Mouse (Mus musculus): ENCODE measurements around the gene Aknad1. TPM values are rescaled to one million over a fixed set of nuclear protein-coding genes. Genes with fewer than 3 reads are reported as not detected.

Aknad1 gene
- polyA plus RNA-seq, 1 experiment: 0.07 TPM

DNA sequence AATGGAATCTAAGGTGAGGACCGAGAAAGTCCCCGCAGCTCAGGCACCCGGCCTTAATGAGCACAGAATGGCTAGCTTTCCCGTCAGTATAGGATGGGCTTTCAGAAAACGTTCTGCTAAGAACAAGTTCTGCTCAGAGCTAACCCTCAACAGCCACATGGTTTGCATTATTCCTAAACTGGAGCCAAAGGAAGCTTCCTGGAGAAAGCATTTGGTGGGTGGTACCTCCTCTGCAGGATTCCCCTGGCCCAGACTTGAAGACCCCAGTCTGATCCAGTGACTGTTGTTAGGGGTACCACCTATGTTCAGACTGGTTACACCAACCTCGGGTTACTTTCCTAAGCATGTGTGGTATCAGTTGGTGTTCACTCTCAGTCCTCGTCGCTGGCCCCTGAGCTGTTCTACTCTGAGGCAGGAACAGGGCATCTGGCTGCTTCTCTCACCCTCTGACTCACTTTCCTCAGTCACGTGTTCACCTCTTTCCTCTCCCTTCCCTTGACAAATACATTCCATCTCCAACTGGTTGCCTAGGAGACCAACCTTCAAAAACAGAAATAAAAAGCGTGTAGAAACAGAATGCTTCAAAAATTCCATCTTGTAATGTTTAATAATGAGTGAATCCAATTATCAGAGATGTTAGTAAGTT is 41.9 kb downstream of the Aknad1 start:
- H3K27ac ChIP-seq (ENCODE audit: insufficient read depth, low read length): no peak overlapping the region
- no peaks in the 10 kb centered on the region for H3K4me1 ChIP-seq (ENCODE audit: control insufficient read depth, insufficient read depth, insufficient read length)
- no peak overlapping the region for H3K4me3 ChIP-seq (ENCODE audit: extremely low read depth, insufficient read depth, insufficient read length)
- no peaks in the 10 kb centered on the region for H3K36me3 ChIP-seq (ENCODE audit: control insufficient read depth, insufficient read depth, low read length)
- no peak for TF ChIP-seq POLR2A (IDR thresholded peaks at IDR 0.05; ENCODE audit: low read depth, low read length)
- 70% methylated on average over 10 of the region's 10 CpGs for WGBS
- no peaks in the 10 kb centered on the region for H3K27me3 ChIP-seq (ENCODE audit: control insufficient read depth, insufficient read depth, low read length)
- no peak for DNase-seq (ENCODE audit: low read depth in 1 of 2, low spot score in 2 of 2)

DNA sequence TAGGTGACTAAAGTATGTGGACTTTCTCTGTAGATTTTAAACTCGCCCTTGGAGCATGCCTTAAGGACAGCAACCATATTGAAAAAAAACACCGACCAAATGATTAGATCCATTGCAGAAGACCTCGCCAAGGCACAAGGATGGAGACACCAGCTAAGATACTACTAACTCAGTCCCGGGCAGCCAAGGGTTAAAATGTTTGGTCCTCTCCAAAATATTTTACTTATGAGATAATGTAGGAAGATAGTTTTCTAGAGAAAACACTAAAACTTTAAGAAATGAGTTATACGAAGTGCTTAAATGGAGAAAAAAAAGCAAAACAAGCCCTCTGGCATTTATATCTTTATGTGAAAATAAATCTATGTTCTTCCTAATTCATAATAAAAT is 42.4 kb downstream of the Aknad1 start:
- Histone ChIP-seq H3K4me1 (ENCODE audit: control insufficient read depth, insufficient read depth, insufficient read length) (no peaks in the 10 kb centered on the region), H3K27me3 (ENCODE audit: control insufficient read depth, insufficient read depth, low read length) (no peaks in the 10 kb centered on the region), H3K4me3 (ENCODE audit: extremely low read depth, insufficient read depth, insufficient read length) (no peak overlapping the region), H3K36me3 (ENCODE audit: control insufficient read depth, insufficient read depth, low read length) (no peaks in the 10 kb centered on the region), H3K27ac (ENCODE audit: insufficient read depth, low read length) (no peak overlapping the region)
- no peak for DNase-seq (ENCODE audit: low read depth in 1 of 2, low spot score in 2 of 2)
- no peak for TF ChIP-seq CTCF (IDR thresholded peaks at IDR 0.05; ENCODE audit: extremely low read depth, insufficient read depth, insufficient read length, insufficient replicate concordance)
- no peak for TF ChIP-seq POLR2A (IDR thresholded peaks at IDR 0.05; ENCODE audit: low read depth, low read length)
- WGBS: 89% methylated on average over 5 of the region's 5 CpGs

DNA sequence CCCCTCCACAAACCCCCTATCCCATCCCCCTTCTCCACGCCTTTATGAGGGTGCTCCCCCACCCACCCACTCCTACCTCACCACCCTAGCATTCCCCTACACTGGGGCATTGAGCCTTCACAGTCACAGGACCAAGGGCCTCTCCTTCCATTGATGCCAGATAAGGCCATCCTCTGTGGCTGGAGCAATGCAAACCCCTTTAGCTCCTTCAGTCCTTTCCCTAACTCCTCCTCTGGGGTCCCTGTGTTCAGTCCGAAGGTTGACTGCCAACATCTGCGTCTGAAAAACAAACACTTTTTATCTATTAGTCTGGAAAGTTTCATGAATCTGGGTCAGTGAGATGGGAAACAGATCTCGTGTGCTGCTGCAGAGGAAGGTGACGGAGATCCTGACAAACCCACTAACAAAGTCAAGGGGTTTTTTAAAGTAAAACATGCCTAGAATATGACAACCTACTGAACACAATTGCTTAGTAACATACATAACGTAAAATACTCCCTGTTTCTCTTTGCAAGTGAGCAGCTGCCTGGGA is 43.0 kb downstream of the Aknad1 start:
- 84% methylated on average over 6 of the region's 6 CpGs for WGBS
- Histone ChIP-seq H3K4me1 (ENCODE audit: control insufficient read depth, insufficient read depth, insufficient read length) (no peaks in the 10 kb centered on the region), H3K27ac (ENCODE audit: insufficient read depth, low read length) (no peak overlapping the region), H3K36me3 (ENCODE audit: control insufficient read depth, insufficient read depth, low read length) (no peaks in the 10 kb centered on the region), H3K27me3 (ENCODE audit: control insufficient read depth, insufficient read depth, low read length) (no peaks in the 10 kb centered on the region), H3K4me3 (ENCODE audit: extremely low read depth, insufficient read depth, insufficient read length) (no peak overlapping the region)
- DNase-seq (ENCODE audit: low read depth in 1 of 2, low spot score in 2 of 2): no peak
- TF ChIP-seq CTCF (IDR thresholded peaks at IDR 0.05; ENCODE audit: extremely low read depth, insufficient read depth, insufficient read length, insufficient replicate concordance): no peak
- TF ChIP-seq POLR2A (IDR thresholded peaks at IDR 0.05; ENCODE audit: low read depth, low read length): no peak

DNA sequence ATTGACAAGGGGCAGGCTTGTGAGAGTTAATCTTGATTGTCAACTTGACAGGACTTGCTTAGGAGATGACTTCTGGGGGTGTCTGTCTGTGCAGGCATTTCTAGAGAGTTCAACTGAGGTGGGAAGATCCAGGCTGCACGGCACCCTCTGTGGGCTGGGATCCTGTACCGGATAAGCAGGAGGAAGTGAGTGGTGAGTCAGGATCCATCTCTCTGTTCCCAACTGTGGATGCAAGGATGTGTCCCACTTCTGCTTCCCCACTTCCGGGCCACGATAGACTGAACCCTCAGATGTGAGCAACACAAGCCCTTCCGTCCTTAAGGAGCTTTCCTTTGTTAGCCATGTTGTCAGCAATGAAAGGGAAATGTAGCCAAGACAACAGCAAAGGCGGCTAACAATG is 47.1 kb downstream of the Aknad1 start:
- Histone ChIP-seq H3K4me3 (ENCODE audit: extremely low read depth, insufficient read depth, insufficient read length) (no peak overlapping the region), H3K27ac (ENCODE audit: insufficient read depth, low read length) (no peak overlapping the region), H3K27me3 (ENCODE audit: control insufficient read depth, insufficient read depth, low read length) (no peaks in the 10 kb centered on the region), H3K4me1 (ENCODE audit: control insufficient read depth, insufficient read depth, insufficient read length) (no peaks in the 10 kb centered on the region), H3K36me3 (ENCODE audit: control insufficient read depth, insufficient read depth, low read length) (peaks cover 2% of the 10 kb centered on the region; the same call in 1 of the 2 replicates)
- WGBS: 83% methylated on average over 6 of the region's 6 CpGs
- TF ChIP-seq POLR2A (IDR thresholded peaks at IDR 0.05; ENCODE audit: low read depth, low read length): no peak
- no peak for TF ChIP-seq CTCF (IDR thresholded peaks at IDR 0.05; ENCODE audit: extremely low read depth, insufficient read depth, insufficient read length, insufficient replicate concordance)
- DNase-seq (ENCODE audit: low read depth in 1 of 2, low spot score in 2 of 2): no peak

DNA sequence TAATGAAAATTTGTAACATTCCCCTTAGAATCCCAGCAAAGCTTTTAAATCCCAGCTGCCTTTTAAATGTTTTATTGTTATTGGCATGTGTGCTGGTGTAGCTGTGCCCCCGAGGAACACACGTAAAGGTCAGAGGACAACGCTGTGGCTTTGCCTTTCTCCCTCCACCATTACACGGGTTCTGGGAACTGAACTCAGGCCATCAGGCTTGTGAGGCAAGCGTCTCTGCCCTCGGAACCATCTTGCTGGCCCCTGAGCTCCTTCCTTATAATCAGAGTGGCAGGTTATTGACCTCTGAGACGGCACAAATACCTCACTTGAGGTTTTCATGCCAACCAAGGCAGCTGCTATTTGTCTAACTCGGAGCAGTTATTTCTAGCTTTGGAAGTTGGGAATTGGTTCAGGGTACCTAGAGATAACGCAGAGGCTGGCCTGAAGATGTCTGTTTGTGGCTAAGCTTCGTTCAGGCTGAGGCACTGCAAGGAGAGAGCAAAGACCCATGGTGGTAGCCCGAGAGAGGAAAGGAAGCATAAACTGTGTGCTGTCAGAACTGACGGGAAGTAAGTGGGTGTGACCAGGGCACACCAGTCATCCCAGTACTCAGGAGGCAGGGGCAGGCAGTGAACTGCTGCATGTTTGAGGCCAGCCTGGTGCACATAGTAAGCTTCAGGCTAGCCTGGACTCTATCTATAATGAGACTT is 48.4 kb downstream of the Aknad1 start:
- Histone ChIP-seq H3K27me3 (ENCODE audit: control insufficient read depth, insufficient read depth, low read length) (no peaks in the 10 kb centered on the region), H3K36me3 (ENCODE audit: control insufficient read depth, insufficient read depth, low read length) (peaks cover 4% of the 10 kb centered on the region), H3K4me3 (ENCODE audit: extremely low read depth, insufficient read depth, insufficient read length) (no peak overlapping the region), H3K27ac (ENCODE audit: insufficient read depth, low read length) (no peak overlapping the region), H3K4me1 (ENCODE audit: control insufficient read depth, insufficient read depth, insufficient read length) (no peaks in the 10 kb centered on the region)
- no peak for DNase-seq (ENCODE audit: low read depth in 1 of 2, low spot score in 2 of 2)
- 58% methylated on average over 12 of the region's 12 CpGs for WGBS
- TF ChIP-seq CTCF (IDR thresholded peaks at IDR 0.05; ENCODE audit: extremely low read depth, insufficient read depth, insufficient read length, insufficient replicate concordance) (no peak), POLR2A (IDR thresholded peaks at IDR 0.05; ENCODE audit: low read depth, low read length) (no peak)

DNA sequence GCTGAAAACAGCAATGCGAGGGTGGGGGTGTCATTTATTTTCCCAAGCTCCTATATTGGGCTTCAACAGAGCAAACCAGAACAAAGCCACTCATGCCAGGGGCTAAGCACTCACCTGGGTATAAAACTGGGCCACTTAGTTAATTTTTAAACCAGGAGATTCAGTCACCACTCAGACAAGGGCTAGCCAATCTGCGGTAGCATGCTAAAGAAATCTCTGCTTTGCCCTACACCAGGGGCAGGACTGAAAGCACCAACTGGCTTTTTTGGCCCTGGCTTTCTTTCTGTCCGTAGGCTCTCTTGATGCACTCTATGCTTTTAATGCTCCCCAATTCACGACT is 49.0 kb downstream of the Aknad1 start:
- Histone ChIP-seq H3K4me1 (ENCODE audit: control insufficient read depth, insufficient read depth, insufficient read length) (no peaks in the 10 kb centered on the region), H3K4me3 (ENCODE audit: extremely low read depth, insufficient read depth, insufficient read length) (no peak overlapping the region), H3K36me3 (ENCODE audit: control insufficient read depth, insufficient read depth, low read length) (peaks cover 6% of the 10 kb centered on the region), H3K27ac (ENCODE audit: insufficient read depth, low read length) (no peak overlapping the region), H3K27me3 (ENCODE audit: control insufficient read depth, insufficient read depth, low read length) (no peaks in the 10 kb centered on the region)
- 93% methylated on average over 4 of the region's 4 CpGs for WGBS
- DNase-seq (ENCODE audit: low read depth in 1 of 2, low spot score in 2 of 2): no peak
- TF ChIP-seq POLR2A (IDR thresholded peaks at IDR 0.05; ENCODE audit: low read depth, low read length): no peak

DNA sequence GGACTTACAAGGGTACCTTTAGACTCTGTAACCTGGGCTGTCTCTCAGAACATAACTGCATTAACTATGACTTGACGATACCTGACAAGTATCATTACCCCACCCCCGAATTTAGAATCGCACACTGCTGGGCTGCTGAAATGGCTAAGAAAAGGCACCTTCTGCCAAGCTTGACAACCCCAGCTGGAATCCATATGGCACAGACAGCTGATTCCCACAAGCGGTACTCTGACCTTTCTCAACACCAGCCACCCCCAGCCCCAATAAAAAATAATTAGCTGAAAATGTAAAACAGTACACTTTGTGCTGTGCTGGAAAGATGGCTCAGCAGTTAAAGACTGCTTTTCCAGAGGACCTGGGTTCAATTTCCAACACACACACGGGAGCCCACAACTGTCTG is 49.8 kb downstream of the Aknad1 start:
- Histone ChIP-seq H3K27ac (ENCODE audit: insufficient read depth, low read length) (no peak overlapping the region), H3K36me3 (ENCODE audit: control insufficient read depth, insufficient read depth, low read length) (peaks cover 9% of the 10 kb centered on the region)

More for the DNA sequence above, 49.8 kb downstream of the Aknad1 start:
- TF ChIP-seq CTCF (IDR thresholded peaks at IDR 0.05; ENCODE audit: extremely low read depth, insufficient read depth, insufficient read length, insufficient replicate concordance): no peak
- WGBS: 93% methylated on average over 5 of the region's 5 CpGs
- H3K4me1 ChIP-seq (ENCODE audit: control insufficient read depth, insufficient read depth, insufficient read length): no peaks in the 10 kb centered on the region
- DNase-seq (ENCODE audit: low read depth in 1 of 2, low spot score in 2 of 2): no peak
- no peak overlapping the region for H3K4me3 ChIP-seq (ENCODE audit: extremely low read depth, insufficient read depth, insufficient read length)
- H3K27me3 ChIP-seq (ENCODE audit: control insufficient read depth, insufficient read depth, low read length): no peaks in the 10 kb centered on the region

Data from spleen, adult 2 months (tissue).